In the genomic region with DNA sequence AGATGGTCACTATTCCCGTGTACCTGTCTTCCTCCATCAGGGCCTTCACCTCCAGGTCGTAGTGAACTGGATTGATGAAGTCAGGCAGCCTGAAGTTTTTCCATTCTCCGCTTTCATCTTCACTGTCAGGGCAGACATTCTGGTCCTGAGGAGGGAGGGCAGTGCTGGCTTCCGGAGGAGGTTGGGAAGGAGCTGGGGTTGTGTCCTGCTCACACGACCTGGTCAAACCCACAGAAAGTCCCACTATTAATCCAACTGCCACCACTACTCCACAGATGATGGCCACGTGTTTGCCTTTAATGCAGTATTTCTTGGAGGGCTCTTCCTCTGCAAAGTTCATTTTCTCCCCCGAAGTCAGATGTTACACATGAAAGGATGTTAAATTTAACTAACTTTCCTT, we compare ENCODE assay signal across 10 mouse cellular contexts. TPM values are rescaled to one million over a fixed set of nuclear protein-coding genes. Genes with fewer than 3 reads are reported as not detected.
DNase-seq lines count a peak whose midpoint lies in the region; ATAC-seq and TF ChIP-seq lines count a peak whose summit lies in the region.
"Had no signal": no experiment of that assay in that cellular context is flagged by ENCODE, and none has a peak within 500 bp of the region (broad histone marks: within the 10 kb centered on the region; RNA-seq: fewer than 3 reads in every experiment).

No protein-coding gene starts in this region.

- H3K4me3 ChIP-seq in heart, embryonic 15.5 days: peak overlapping the region; percentile 54
- H3K4me3 ChIP-seq in midbrain, postnatal 0 days (ENCODE audit: low read depth, low read length): no peak overlapping the region
- no peak overlapping the region for H3K4me3 ChIP-seq in midbrain, embryonic 10.5 days
- H3K4me3 ChIP-seq in limb, embryonic 14.5 days (replicated peaks; ENCODE audit: low read length): peak overlapping the region; percentile 21

- WGBS in heart, embryonic 15.5 days: 28% methylated on average over 7 of the region's 7 CpGs
- WGBS in midbrain, postnatal 0 days: 81% methylated on average over 7 of the region's 7 CpGs
- WGBS in midbrain, embryonic 10.5 days: 88% methylated on average over 7 of the region's 7 CpGs
- WGBS in limb, embryonic 14.5 days: 54% methylated on average over 7 of the region's 7 CpGs

- DNase-seq in heart, adult 8-10 months (ENCODE audit: low spot score): no peak
- DNase-seq in midbrain, postnatal 0 days (ENCODE audit: low spot score): no peak
- no peak for DNase-seq in midbrain, embryonic 10.5 days (ENCODE audit: low spot score)
- no peak for DNase-seq in limb, embryonic 14.5 days (ENCODE audit: low spot score)
- no peak for DNase-seq in cerebellum, adult 9-10 months
- DNase-seq in MN1 (ENCODE audit: low spot score): no peak
- DNase-seq: cerebellum, adult 18-20 months had no signal

- no peak for TF ChIP-seq CTCF in midbrain, postnatal 0 days (IDR thresholded peaks at IDR 0.05)

- H3K27ac ChIP-seq in heart, embryonic 15.5 days: peak overlapping the region; percentile 79
- H3K27ac ChIP-seq in midbrain, postnatal 0 days (ENCODE audit: low read depth, low read length): no peak overlapping the region
- no peak overlapping the region for H3K27ac ChIP-seq in midbrain, embryonic 10.5 days (replicated peaks)
- H3K27ac ChIP-seq in limb, embryonic 14.5 days (replicated peaks; ENCODE audit: low read depth, low read length): no peak overlapping the region

- H3K9me3 ChIP-seq in heart, embryonic 15.5 days (replicated peaks): no peaks in the 10 kb centered on the region
- H3K9me3 ChIP-seq in midbrain, postnatal 0 days (ENCODE audit: low read length): no peaks in the 10 kb centered on the region
- H3K9me3 ChIP-seq in midbrain, embryonic 10.5 days (replicated peaks): no peaks in the 10 kb centered on the region
- no peaks in the 10 kb centered on the region for H3K9me3 ChIP-seq in limb, embryonic 14.5 days (ENCODE audit: control insufficient read depth, low read length)

- no peak; the same call in 1 of the 2 replicates for ATAC-seq in heart, embryonic 15.5 days (replicated peaks; ENCODE audit: insufficient number of reproducible peaks, insufficient read depth, low FRiP score, low read depth)
- no peak for ATAC-seq in midbrain, postnatal 0 days (ENCODE audit: low FRiP score)
- no peak for ATAC-seq in limb, embryonic 14.5 days (ENCODE audit: low FRiP score, low read depth)
- ATAC-seq: forebrain, embryonic 14.5 days had no signal

- peak overlapping the region; percentile 39 for H3K9ac ChIP-seq in heart, embryonic 15.5 days
- no peak overlapping the region for H3K9ac ChIP-seq in midbrain, postnatal 0 days (replicated peaks; ENCODE audit: low read length, poor library complexity, severe bottlenecking)
- H3K9ac ChIP-seq in limb, embryonic 14.5 days (ENCODE audit: low read depth, low read length, severe bottlenecking): no peak overlapping the region

- H3K27me3 ChIP-seq in heart, embryonic 15.5 days: no peaks in the 10 kb centered on the region
- no peaks in the 10 kb centered on the region for H3K27me3 ChIP-seq in midbrain, postnatal 0 days (ENCODE audit: insufficient read depth, low read length)
- H3K27me3 ChIP-seq in midbrain, embryonic 10.5 days (ENCODE audit: low read depth, poor library complexity, severe bottlenecking): no peaks in the 10 kb centered on the region
- H3K27me3 ChIP-seq in limb, embryonic 14.5 days (ENCODE audit: control insufficient read depth, insufficient read depth, low read length): no peaks in the 10 kb centered on the region

- TF ChIP-seq POLR2A in limb, embryonic 14.5 days (IDR thresholded peaks at IDR 0.05; ENCODE audit: borderline replicate concordance, extremely low read depth, insufficient read depth, insufficient read length): no peak

- no peaks in the 10 kb centered on the region for H3K36me3 ChIP-seq in heart, embryonic 15.5 days
- H3K36me3 ChIP-seq in midbrain, postnatal 0 days (ENCODE audit: insufficient read depth, low read length): no peaks in the 10 kb centered on the region
- H3K36me3 ChIP-seq in midbrain, embryonic 10.5 days: no peaks in the 10 kb centered on the region
- H3K36me3 ChIP-seq in limb, embryonic 14.5 days (ENCODE audit: control insufficient read depth, insufficient read depth, low read length): no peaks in the 10 kb centered on the region

- H3K4me1 ChIP-seq in heart, embryonic 15.5 days (replicated peaks): peaks cover 23% of the 10 kb centered on the region
- H3K4me1 ChIP-seq in midbrain, postnatal 0 days (ENCODE audit: insufficient read depth, low read length): no peaks in the 10 kb centered on the region
- H3K4me1 ChIP-seq in midbrain, embryonic 10.5 days: no peaks in the 10 kb centered on the region
- H3K4me1 ChIP-seq in limb, embryonic 14.5 days (ENCODE audit: control insufficient read depth, insufficient read depth, low read length): peaks cover 12% of the 10 kb centered on the region

- peak overlapping the region; percentile 67 for H3K4me2 ChIP-seq in heart, embryonic 15.5 days
- H3K4me2 ChIP-seq in midbrain, postnatal 0 days (ENCODE audit: low read depth, low read length, poor library complexity, severe bottlenecking): peak overlapping the region; percentile 29
- peak overlapping the region; percentile 46 for H3K4me2 ChIP-seq in limb, embryonic 14.5 days (replicated peaks; ENCODE audit: low read depth, low read length, severe bottlenecking)

RNA-seq across cellular contexts. Expression of a gene that starts 0.4 kb away (rescaled TPM):
- 14.1 and 14.2 TPM in 2 replicates for polyA plus RNA-seq in heart, embryonic 15.5 days (2015; fragmentation: Nextera tagmentation; extraction: Ambion mirVana)
- total RNA-seq in heart, adult 8-10 months (2022): 1 to 10 TPM; 5.0 to 7.2 (median 6.2) TPM
- 3.0 and 4.1 TPM in 2 replicates for total RNA-seq in midbrain, postnatal 0 days (2014; rRNA removed)
- polyA plus RNA-seq in midbrain, postnatal 0 days (2015; fragmentation: Nextera tagmentation; extraction: Ambion mirVana): 1.9 and 2.3 TPM in 2 replicates
- 0.05 and 0.12 TPM in 2 replicates for polyA plus RNA-seq in midbrain, embryonic 10.5 days (2016; fragmentation: Nextera tagmentation; extraction: Ambion mirVana)
- 2.6 and 3.1 TPM in 2 replicates for polyA plus RNA-seq in limb, embryonic 14.5 days (2012; rRNA removed)
- polyA plus RNA-seq in limb, embryonic 14.5 days (2014; fragmentation: Nextera tagmentation; extraction: Ambion mirVana): 1.7 and 3.0 TPM in 2 replicates
- total RNA-seq: monocyte, adult 5-6 weeks had no signal

Comparison
In these comparisons a context has a peak if more than half of its experiments do, and no peak if none do; other contexts are left out.
1. H3K4me3 ChIP-seq: peak in heart, embryonic 15.5 days (single experiment) and limb, embryonic 14.5 days (single experiment); none in midbrain, postnatal 0 days (single experiment) and midbrain, embryonic 10.5 days (single experiment).
2. Peak in every context shown above with its lines, with median percentiles within 50 percentile points of each other: H3K4me2 ChIP-seq.